Mouse (Mus musculus): ENCODE results near the gene Tbkbp1.

Tbkbp1 gene

GRCm38 (mm10) chr11:97152662-97153287 is 1.5 kb upstream of the Tbkbp1 start:
- peak; percentile 68 for DNase-seq

- no peak for DNase-seq
Measured at GRCm38 (mm10) chr11:97152023-97152426, 730 bp upstream of the Tbkbp1 start.

GRCm38 (mm10) chr11:97150411-97151330 is 624 bp downstream of the Tbkbp1 start:
- peak; percentile 56 for DNase-seq

GRCm38 (mm10) chr11:97149995-97150410 is 1.3 kb downstream of the Tbkbp1 start:
- DNase-seq: no peak

- no peak for DNase-seq
Measured at GRCm38 (mm10) chr11:97149026-97149425, 2.3 kb downstream of the Tbkbp1 start.

- DNase-seq: no peak
Measured at GRCm38 (mm10) chr11:97148591-97148990, 2.7 kb downstream of the Tbkbp1 start.

- no peak for DNase-seq
Measured at GRCm38 (mm10) chr11:97147333-97147732, 4.0 kb downstream of the Tbkbp1 start.

GRCm38 (mm10) chr11:97146724-97147123 is 4.6 kb downstream of the Tbkbp1 start:
- DNase-seq: peak; percentile 86

- DNase-seq: no peak
Measured at GRCm38 (mm10) chr11:97145951-97146350, 5.3 kb downstream of the Tbkbp1 start.

GRCm38 (mm10) chr11:97145320-97145719 is 6.0 kb downstream of the Tbkbp1 start:
- no peak for DNase-seq

- peak; percentile 36 for DNase-seq
Measured at GRCm38 (mm10) chr11:97143196-97143900, 7.9 kb downstream of the Tbkbp1 start.

- peak; percentile 35 for DNase-seq
Measured at GRCm38 (mm10) chr11:97142159-97142608, 9.1 kb downstream of the Tbkbp1 start.

- DNase-seq: no peak
Measured at GRCm38 (mm10) chr11:97140811-97141210, 10.5 kb downstream of the Tbkbp1 start.

GRCm38 (mm10) chr11:97139256-97139655 is 12.0 kb downstream of the Tbkbp1 start:
- no peak for DNase-seq

GRCm38 (mm10) chr11:97138554-97139226 is 12.6 kb downstream of the Tbkbp1 start:
- DNase-seq: no peak

GRCm38 (mm10) chr11:97133270-97133669 is 18.0 kb downstream of the Tbkbp1 start:
- no peak for DNase-seq

GRCm38 (mm10) chr11:97132185-97132584 is 19.1 kb downstream of the Tbkbp1 start:
- DNase-seq: no peak

GRCm38 (mm10) chr11:97131683-97132082 is 19.6 kb downstream of the Tbkbp1 start:
- no peak for DNase-seq

GRCm38 (mm10) chr11:97130318-97130717 is 21.0 kb downstream of the Tbkbp1 start:
- no peak for DNase-seq

- DNase-seq: no peak
Measured at GRCm38 (mm10) chr11:97128956-97129355, 22.3 kb downstream of the Tbkbp1 start.

- peak; percentile 26 for DNase-seq
Measured at GRCm38 (mm10) chr11:97127470-97128223, 23.6 kb downstream of the Tbkbp1 start.
